Mouse (Mus musculus): Measurements from ENCODE around the gene Kpna4. TPM values are rescaled to one million over a fixed set of nuclear protein-coding genes. Genes with fewer than 3 reads are reported as not detected.

The Kpna4 gene
- 31.8 and 33.5 TPM in 2 replicates for polyA plus RNA-seq (2014; fragmentation: Nextera tagmentation; extraction: Ambion mirVana)

DNA sequence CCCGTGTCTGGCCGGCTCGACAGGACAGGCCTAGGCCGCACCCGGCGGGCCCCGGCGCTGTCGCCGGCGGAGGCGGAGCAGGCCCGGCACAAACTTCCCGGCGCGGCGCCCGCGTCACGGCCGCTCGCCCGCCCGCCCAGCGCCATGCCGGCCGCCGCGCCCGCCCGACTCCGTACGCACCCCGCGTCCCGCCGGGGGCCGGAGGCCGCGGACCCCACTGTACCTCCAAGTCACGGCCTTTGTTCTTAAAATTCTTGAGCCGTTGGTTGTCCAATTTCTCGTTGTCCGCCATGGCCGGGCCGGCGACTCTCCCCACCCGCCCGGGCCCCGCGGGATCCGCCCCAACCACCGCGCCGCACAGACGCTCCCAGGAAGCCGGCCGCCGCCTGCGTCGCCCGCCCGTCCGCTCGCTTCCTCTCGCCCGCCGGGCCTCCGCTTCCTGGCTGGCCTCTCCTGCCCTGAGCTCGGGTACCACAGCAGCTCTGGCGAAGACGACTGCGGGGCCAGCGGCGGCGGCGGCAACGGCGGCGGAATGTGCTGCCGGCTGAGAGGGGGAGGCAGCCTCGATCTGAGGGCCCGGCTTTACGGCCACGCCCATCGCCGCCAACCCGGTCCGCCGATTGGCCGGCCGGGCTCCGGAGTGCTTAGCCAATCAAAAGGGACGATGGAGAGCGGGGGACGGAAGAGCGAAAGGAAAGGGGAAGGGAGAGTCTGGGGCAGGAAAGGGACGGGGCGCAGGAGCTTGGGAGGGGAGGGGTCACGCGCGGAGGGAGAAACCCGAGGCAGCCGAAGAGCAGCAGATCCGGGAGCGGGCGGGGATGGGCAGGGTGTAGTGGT, at the start of gene Kpna4:
Gene Kpna4 (minus strand): TSS at position 605 of the 837 bp plus-strand sequence.
- peak; percentile 92 for DNase-seq (ENCODE audit: low spot score)
- Histone ChIP-seq H3K36me3 (ENCODE audit: control insufficient read depth, insufficient read depth, low read length) (no peaks in the 10 kb centered on the region), H3K4me2 (ENCODE audit: low read length) (peak within 1 kb of the TSS; percentile 84), H3K4me1 (replicated peaks; ENCODE audit: control insufficient read depth, insufficient read depth, low read length) (peaks cover 15% of the 10 kb centered on the region), H3K4me3 (ENCODE audit: low read depth, low read length) (peak within 1 kb of the TSS; percentile 89), H3K27me3 (replicated peaks; ENCODE audit: control insufficient read depth, insufficient read depth, low read length) (no peaks in the 10 kb centered on the region), H3K9me3 (ENCODE audit: control insufficient read depth, low read length) (no peaks in the 10 kb centered on the region), H3K27ac (ENCODE audit: low read depth) (peak within 1 kb of the TSS; percentile 92), H3K9ac (ENCODE audit: low read length) (peak within 1 kb of the TSS; percentile 90)
- WGBS = under 1% methylated on average over 101 of the region's 107 CpGs
- ATAC-seq (replicated peaks; ENCODE audit: low FRiP score, low TSS enrichment, low read depth) = peak; percentile 99

DNA sequence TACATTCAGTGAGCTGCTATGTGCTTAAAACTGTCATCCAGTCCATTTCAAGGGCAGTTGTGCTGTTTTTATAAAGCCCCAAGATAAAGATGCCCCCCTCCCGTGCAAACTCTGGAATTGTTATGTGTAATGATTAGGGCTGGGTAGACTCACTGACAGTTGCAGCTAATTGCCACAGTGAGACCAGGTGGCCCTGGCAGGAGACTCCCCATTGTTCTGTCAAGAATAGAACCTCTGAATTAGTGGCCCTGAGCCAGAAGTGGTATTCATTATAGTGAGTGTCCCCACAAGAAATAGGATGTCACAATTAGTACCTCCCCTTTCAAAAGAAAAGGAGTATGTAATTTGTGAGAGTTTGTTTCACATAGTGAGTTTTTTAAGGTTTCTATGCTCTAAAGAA, 48.3 kb upstream of the Kpna4 start:
- no peak overlapping the region for H3K27ac ChIP-seq (ENCODE audit: low read depth)
- ATAC-seq (replicated peaks; ENCODE audit: low FRiP score, low TSS enrichment, low read depth) (no peak), DNase-seq (ENCODE audit: low spot score) (no peak)
- no peaks in the 10 kb centered on the region for H3K27me3 ChIP-seq (replicated peaks; ENCODE audit: control insufficient read depth, insufficient read depth, low read length)
- H3K9me3 ChIP-seq (ENCODE audit: control insufficient read depth, low read length) = no peaks in the 10 kb centered on the region
- H3K4me2 ChIP-seq (ENCODE audit: low read length) = no peak overlapping the region
- H3K36me3 ChIP-seq (ENCODE audit: control insufficient read depth, insufficient read depth, low read length) = no peaks in the 10 kb centered on the region
- H3K9ac ChIP-seq (ENCODE audit: low read length) = no peak overlapping the region
- 34% methylated on average over 1 of the region's 1 CpGs for WGBS
- no peak overlapping the region for H3K4me3 ChIP-seq (ENCODE audit: low read depth, low read length)
- no peaks in the 10 kb centered on the region for H3K4me1 ChIP-seq (replicated peaks; ENCODE audit: control insufficient read depth, insufficient read depth, low read length)

DNA sequence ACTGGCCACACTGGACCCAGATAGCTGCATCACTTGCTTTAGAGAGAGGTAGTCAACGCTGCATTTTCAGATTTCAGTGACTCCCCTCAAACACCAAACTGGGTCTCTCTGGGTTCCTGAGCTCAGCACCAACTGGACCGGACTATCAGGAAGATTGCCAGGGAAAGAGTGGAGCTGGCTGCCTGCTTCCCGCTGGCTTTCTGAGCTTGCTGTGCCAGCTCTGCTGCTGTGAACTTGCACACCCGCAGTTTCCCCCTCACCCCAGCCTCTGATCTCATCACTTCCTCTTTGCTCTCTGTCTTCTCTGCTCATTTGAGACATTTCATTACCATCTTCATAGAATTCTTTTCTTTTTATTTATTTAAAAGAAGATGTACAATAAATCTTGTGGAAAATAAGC, 44.2 kb upstream of the Kpna4 start:
- Histone ChIP-seq H3K27me3 (replicated peaks; ENCODE audit: control insufficient read depth, insufficient read depth, low read length) (no peaks in the 10 kb centered on the region), H3K4me2 (ENCODE audit: low read length) (no peak overlapping the region), H3K36me3 (ENCODE audit: control insufficient read depth, insufficient read depth, low read length) (no peaks in the 10 kb centered on the region), H3K9me3 (ENCODE audit: control insufficient read depth, low read length) (no peaks in the 10 kb centered on the region), H3K4me1 (replicated peaks; ENCODE audit: control insufficient read depth, insufficient read depth, low read length) (no peaks in the 10 kb centered on the region), H3K9ac (ENCODE audit: low read length) (no peak overlapping the region), H3K4me3 (ENCODE audit: low read depth, low read length) (no peak overlapping the region), H3K27ac (ENCODE audit: low read depth) (no peak overlapping the region)
- DNase-seq (ENCODE audit: low spot score) (no peak), ATAC-seq (replicated peaks; ENCODE audit: low FRiP score, low TSS enrichment, low read depth) (no peak)
- 67% methylated on average over 4 of the region's 4 CpGs for WGBS

DNA sequence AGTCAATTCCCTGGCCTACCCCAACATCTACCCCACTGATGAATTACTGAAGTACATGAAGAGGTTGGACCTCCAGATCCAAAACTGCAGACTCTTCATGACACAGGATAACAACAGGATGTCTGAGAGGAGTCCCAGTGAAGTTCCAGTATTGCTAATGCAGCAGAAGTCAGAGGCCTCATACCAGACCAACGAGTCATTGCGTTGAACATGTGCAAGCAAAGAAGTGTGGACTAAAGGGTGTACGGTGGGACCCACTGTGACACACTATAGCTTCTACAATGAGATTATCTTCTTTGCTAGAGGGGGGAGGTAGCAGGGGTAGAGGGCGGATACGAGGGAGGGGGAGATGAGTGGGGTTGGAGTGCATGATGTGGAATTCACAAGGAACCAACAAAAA, 42.9 kb upstream of the Kpna4 start:
- Histone ChIP-seq H3K4me3 (ENCODE audit: low read depth, low read length) (no peak overlapping the region), H3K4me2 (ENCODE audit: low read length) (no peak overlapping the region), H3K27ac (ENCODE audit: low read depth) (no peak overlapping the region), H3K36me3 (ENCODE audit: control insufficient read depth, insufficient read depth, low read length) (no peaks in the 10 kb centered on the region), H3K4me1 (replicated peaks; ENCODE audit: control insufficient read depth, insufficient read depth, low read length) (no peaks in the 10 kb centered on the region), H3K9ac (ENCODE audit: low read length) (no peak overlapping the region), H3K27me3 (replicated peaks; ENCODE audit: control insufficient read depth, insufficient read depth, low read length) (no peaks in the 10 kb centered on the region), H3K9me3 (ENCODE audit: control insufficient read depth, low read length) (no peaks in the 10 kb centered on the region)
- 80% methylated on average over 5 of the region's 5 CpGs for WGBS
- DNase-seq (ENCODE audit: low spot score) (no peak), ATAC-seq (replicated peaks; ENCODE audit: low FRiP score, low TSS enrichment, low read depth) (no peak)

DNA sequence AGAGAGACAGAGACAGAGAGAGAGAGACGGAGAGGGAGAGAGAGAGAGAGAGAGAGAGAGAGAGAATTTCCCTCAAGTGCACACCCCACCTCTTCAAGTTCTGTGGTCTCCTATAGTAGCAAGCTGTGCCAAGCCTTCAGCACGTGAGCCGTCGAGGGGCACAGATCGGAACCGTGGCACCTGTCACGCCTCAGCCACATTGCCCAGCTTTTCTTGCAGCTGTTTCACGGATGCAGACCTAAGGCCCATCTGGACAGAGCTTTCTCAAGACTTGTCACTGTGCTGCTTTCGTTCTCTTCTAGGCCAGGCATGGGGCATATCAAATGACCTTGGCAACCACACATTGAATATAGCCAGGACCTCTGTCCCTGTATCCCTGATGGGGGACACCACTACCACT, 41.8 kb upstream of the Kpna4 start:
- Histone ChIP-seq H3K4me1 (replicated peaks; ENCODE audit: control insufficient read depth, insufficient read depth, low read length) (no peaks in the 10 kb centered on the region), H3K4me3 (ENCODE audit: low read depth, low read length) (no peak overlapping the region), H3K36me3 (ENCODE audit: control insufficient read depth, insufficient read depth, low read length) (no peaks in the 10 kb centered on the region), H3K9me3 (ENCODE audit: control insufficient read depth, low read length) (no peaks in the 10 kb centered on the region), H3K27me3 (replicated peaks; ENCODE audit: control insufficient read depth, insufficient read depth, low read length) (no peaks in the 10 kb centered on the region), H3K27ac (ENCODE audit: low read depth) (no peak overlapping the region), H3K9ac (ENCODE audit: low read length) (no peak overlapping the region), H3K4me2 (ENCODE audit: low read length) (no peak overlapping the region)
- no peak for DNase-seq (ENCODE audit: low spot score)
- 87% methylated on average over 9 of the region's 9 CpGs for WGBS
- no peak for ATAC-seq (replicated peaks; ENCODE audit: low FRiP score, low TSS enrichment, low read depth)

DNA sequence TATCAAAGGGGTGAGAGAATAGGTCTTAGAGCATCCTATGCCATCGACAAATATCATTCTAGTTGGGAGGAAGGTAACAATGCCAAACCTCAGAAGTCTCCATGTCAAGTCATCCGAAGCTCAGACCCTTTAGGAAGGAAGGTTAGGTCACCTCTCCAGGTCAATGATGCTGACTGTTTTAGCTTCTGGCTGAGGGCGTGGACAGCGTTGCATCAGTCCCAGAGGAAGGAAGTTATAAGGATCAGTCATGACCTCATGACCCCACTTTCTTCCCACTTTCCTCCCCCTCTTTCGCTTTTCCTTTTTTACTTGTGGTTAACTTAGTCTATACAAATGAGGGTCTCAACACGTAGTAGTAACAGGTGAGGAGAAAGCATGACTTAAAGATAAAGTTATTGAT, 36.1 kb upstream of the Kpna4 start:
- Histone ChIP-seq H3K4me3 (ENCODE audit: low read depth, low read length) (no peak overlapping the region), H3K4me2 (ENCODE audit: low read length) (no peak overlapping the region), H3K4me1 (replicated peaks; ENCODE audit: control insufficient read depth, insufficient read depth, low read length) (no peaks in the 10 kb centered on the region), H3K27ac (ENCODE audit: low read depth) (no peak overlapping the region), H3K27me3 (replicated peaks; ENCODE audit: control insufficient read depth, insufficient read depth, low read length) (no peaks in the 10 kb centered on the region), H3K9ac (ENCODE audit: low read length) (no peak overlapping the region), H3K36me3 (ENCODE audit: control insufficient read depth, insufficient read depth, low read length) (no peaks in the 10 kb centered on the region), H3K9me3 (ENCODE audit: control insufficient read depth, low read length) (no peaks in the 10 kb centered on the region)
- ATAC-seq (replicated peaks; ENCODE audit: low FRiP score, low TSS enrichment, low read depth) (no peak), DNase-seq (ENCODE audit: low spot score) (no peak)
- WGBS = 74% methylated on average over 6 of the region's 6 CpGs

DNA sequence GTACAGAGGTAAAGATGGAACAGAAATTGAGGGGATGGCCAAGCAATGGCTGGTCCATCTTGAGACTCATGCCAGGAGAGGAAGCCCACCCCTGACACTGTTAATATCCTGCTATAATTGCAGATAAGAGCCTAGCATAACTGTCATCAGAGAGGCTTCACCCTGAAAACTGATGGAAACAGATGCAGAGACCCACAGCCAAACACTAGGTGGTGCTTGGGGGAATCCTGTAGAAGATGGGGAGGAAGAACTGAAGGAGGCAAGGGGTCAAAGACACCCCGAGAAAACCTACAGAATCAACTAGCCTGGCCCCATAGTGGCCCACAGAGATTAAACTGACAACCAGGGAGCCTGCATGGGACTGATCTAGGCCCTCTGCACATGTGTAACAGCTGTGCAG, 33.5 kb upstream of the Kpna4 start:
- H3K9ac ChIP-seq (ENCODE audit: low read length) = no peak overlapping the region
- no peaks in the 10 kb centered on the region for H3K36me3 ChIP-seq (ENCODE audit: control insufficient read depth, insufficient read depth, low read length)
- DNase-seq (ENCODE audit: low spot score) = no peak
- no peak overlapping the region for H3K4me2 ChIP-seq (ENCODE audit: low read length)
- H3K4me1 ChIP-seq (replicated peaks; ENCODE audit: control insufficient read depth, insufficient read depth, low read length) = no peaks in the 10 kb centered on the region
- no peaks in the 10 kb centered on the region for H3K27me3 ChIP-seq (replicated peaks; ENCODE audit: control insufficient read depth, insufficient read depth, low read length)
- no peak overlapping the region for H3K27ac ChIP-seq (ENCODE audit: low read depth)
- ATAC-seq (replicated peaks; ENCODE audit: low FRiP score, low TSS enrichment, low read depth) = no peak
- no peaks in the 10 kb centered on the region for H3K9me3 ChIP-seq (ENCODE audit: control insufficient read depth, low read length)
- no peak overlapping the region for H3K4me3 ChIP-seq (ENCODE audit: low read depth, low read length)
- WGBS = 75% methylated on average over 1 of the region's 1 CpGs

DNA sequence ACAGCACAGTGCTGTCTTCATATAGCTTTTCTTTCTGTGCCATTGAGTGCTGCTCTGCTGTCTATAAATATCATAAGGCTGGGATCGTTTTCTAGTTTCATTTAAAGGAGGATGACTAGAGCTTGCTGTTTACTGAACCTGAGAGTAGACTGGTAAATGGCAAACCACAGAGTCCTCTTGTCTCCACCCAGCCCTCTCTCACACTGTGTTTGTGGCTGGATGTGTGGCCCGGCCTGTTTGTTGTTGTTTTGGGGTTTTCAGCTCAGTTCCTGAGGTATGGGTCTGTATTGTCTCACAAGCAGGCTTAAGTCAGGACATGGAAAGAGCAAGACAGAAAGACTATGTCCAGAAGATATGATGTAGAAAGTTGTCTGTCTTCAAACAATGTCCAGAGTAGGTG, 32.6 kb upstream of the Kpna4 start:
- Histone ChIP-seq H3K4me3 (ENCODE audit: low read depth, low read length) (no peak overlapping the region), H3K27me3 (replicated peaks; ENCODE audit: control insufficient read depth, insufficient read depth, low read length) (no peaks in the 10 kb centered on the region), H3K9me3 (ENCODE audit: control insufficient read depth, low read length) (no peaks in the 10 kb centered on the region), H3K9ac (ENCODE audit: low read length) (no peak overlapping the region), H3K36me3 (ENCODE audit: control insufficient read depth, insufficient read depth, low read length) (no peaks in the 10 kb centered on the region), H3K4me2 (ENCODE audit: low read length) (no peak overlapping the region), H3K27ac (ENCODE audit: low read depth) (no peak overlapping the region), H3K4me1 (replicated peaks; ENCODE audit: control insufficient read depth, insufficient read depth, low read length) (no peaks in the 10 kb centered on the region)
- DNase-seq (ENCODE audit: low spot score) (no peak), ATAC-seq (replicated peaks; ENCODE audit: low FRiP score, low TSS enrichment, low read depth) (no peak)
- 77% methylated on average over 2 of the region's 2 CpGs for WGBS

DNA sequence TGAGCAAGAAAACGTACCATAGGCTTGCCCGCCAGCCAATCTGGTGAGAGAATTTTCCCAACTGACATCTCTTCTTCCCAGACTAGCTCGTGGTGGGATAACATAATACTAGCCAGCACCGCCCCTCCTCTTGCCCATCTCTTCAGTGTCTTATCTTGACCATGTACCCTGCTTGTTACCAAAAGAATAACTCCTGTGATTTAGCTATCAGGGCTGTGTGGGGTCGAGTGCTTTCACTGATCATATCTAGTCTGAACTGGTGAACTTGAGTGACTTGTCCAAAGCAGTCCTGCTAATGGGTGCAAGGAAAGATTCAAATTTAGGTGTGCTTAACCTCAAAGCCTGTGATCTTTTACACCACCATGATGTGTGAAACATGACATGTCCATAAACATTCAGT, 31.0 kb upstream of the Kpna4 start:
- no peaks in the 10 kb centered on the region for H3K27me3 ChIP-seq (replicated peaks; ENCODE audit: control insufficient read depth, insufficient read depth, low read length)

More for the DNA sequence above, 31.0 kb upstream of the Kpna4 start:
- Histone ChIP-seq H3K9me3 (ENCODE audit: control insufficient read depth, low read length) (no peaks in the 10 kb centered on the region), H3K36me3 (ENCODE audit: control insufficient read depth, insufficient read depth, low read length) (no peaks in the 10 kb centered on the region), H3K4me3 (ENCODE audit: low read depth, low read length) (no peak overlapping the region), H3K9ac (ENCODE audit: low read length) (no peak overlapping the region), H3K4me2 (ENCODE audit: low read length) (no peak overlapping the region), H3K27ac (ENCODE audit: low read depth) (no peak overlapping the region), H3K4me1 (replicated peaks; ENCODE audit: control insufficient read depth, insufficient read depth, low read length) (no peaks in the 10 kb centered on the region)
- DNase-seq (ENCODE audit: low spot score) (no peak), ATAC-seq (replicated peaks; ENCODE audit: low FRiP score, low TSS enrichment, low read depth) (no peak)
- 75% methylated on average over 5 of the region's 5 CpGs for WGBS

Data from intestine, embryonic 14.5 days (tissue).